Mouse (Mus musculus): Measurements from ENCODE around the gene Selenbp1. TPM values are rescaled to one million over a fixed set of nuclear protein-coding genes. Genes with fewer than 3 reads are reported as not detected.
A peak's percentile ranks its signal among the peaks of the same experiment; 100 is the strongest.

Gene Selenbp1
- total RNA-seq, 2 experiments from 2014 or later: 10.7 to 15.2 TPM

DNA sequence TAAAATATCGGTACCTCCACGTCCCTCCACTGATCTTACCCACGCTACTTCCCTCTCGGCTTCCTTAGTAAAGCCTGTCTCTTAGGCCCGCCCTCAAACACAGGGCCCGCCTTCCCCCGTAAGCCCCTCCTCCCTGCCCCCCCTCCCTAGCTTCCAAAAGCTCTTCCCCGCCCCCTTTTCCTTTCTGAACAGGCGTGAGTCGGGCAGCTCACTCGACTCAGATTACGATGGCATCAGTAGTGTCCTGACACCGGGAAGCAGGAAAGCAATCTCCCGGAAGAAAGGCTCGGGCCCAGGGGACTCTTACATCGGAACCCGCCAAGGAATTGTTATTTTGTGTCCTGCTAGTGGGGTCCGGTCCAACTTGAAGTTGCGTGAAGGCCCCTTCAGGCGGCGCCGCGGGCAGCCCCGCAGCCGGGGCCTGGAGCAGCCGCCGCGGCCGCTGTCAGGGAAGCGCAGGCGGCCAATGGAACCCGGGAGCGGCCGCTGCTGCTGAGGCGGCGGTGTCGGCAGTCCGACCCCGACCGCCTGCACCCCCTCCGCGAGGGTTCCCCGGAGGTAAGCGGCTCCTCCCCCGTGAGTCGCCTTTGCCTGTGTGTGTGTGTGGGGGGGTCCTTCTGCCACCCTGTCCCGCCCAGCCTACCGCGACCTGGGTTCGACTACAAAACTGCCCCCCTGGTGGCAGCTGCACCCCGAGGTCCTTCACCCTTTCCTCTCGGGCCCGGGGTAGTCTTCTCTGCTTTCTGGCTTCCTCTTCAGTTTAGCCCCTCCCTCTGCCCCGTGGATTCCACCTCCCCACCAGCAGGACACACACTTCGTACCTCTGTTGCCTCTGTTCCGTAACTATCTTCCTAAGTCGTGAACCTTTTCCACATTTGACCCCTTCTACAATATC, 41.9 kb downstream of the Selenbp1 start, which contains the start of gene Pi4kb:
TSS of gene Pi4kb (plus strand) at position 204 of the 895 bp plus-strand sequence.
- DNase-seq: peak; percentile 87

DNA sequence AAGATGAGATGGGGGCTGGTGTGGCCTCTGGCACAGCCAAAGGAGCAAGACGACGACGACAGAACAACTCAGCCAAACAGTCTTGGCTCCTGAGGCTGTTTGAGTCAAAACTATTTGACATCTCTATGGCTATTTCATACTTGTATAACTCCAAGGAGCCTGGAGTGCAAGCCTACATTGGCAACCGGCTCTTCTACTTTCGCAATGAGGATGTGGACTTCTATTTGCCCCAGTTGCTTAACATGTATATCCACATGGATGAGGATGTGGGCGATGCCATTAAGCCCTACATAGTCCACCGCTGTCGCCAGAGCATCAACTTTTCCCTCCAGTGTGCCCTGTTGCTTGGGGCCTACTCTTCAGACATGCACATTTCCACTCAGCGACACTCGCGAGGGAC, 51.5 kb downstream of the Selenbp1 start:
- DNase-seq: no peak

- no peak for DNase-seq
Measured at GRCm38 (mm10) chr3:94985513-94985912, 52.7 kb downstream of the Selenbp1 start.

DNA sequence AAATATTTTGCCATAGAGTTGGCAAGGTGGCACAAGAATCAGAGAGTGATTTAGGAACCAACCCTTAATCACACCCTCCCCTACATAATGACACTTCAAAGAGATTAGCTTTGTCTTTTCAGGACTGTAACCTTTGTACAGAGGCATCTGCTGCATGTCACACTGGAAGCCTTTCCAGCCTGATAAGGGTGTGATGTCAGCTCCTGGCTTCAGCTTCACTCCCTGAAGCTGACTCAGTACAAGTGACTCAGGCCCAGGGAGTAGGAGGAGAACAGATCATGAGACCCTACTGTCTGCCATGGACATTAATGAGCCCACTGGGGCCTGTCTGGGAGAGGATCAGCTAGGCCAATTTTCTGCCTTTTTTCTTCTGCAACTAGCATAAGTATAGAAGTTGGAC, 54.7 kb downstream of the Selenbp1 start:
- peak; percentile 78 for DNase-seq

- DNase-seq: peak; percentile 39
Measured at GRCm38 (mm10) chr3:94989159-94989761, 56.4 kb downstream of the Selenbp1 start.

Other genes with a start within 250 kb of the Selenbp1 start
- 1 to 10 TPM; 1.5 to 2.8 TPM for gene Selenbp2, start 239.5 kb upstream of the Selenbp1 start, total RNA-seq (2021)
- not detected for gene Cgn, start 146.6 kb upstream of the Selenbp1 start, total RNA-seq (2021)
- 10 to 100 TPM; 13.3 to 13.4 TPM for gene Pogz, start 95.5 kb upstream of the Selenbp1 start, total RNA-seq (2021)
- gene Psmb4, start 46.1 kb upstream of the Selenbp1 start, total RNA-seq (2021): 100 to 1,000 TPM; 172 to 192 TPM
- 1 to 10 TPM; 3.3 to 6.6 TPM for gene Rfx5, start 21.0 kb downstream of the Selenbp1 start, total RNA-seq (2021)
- 10 to 100 TPM; 20.2 to 23.8 TPM for gene Pi4kb, start 41.7 kb downstream of the Selenbp1 start, total RNA-seq (2021)
- 1 to 10 TPM; 8.4 to 8.9 TPM for gene Zfp687, start 82.4 kb downstream of the Selenbp1 start, total RNA-seq (2021)
- gene Psmd4, start 109.6 kb downstream of the Selenbp1 start, total RNA-seq (2021): 100 to 1,000 TPM; 163 to 181 TPM
- gene Pip5k1a, start 173.9 kb downstream of the Selenbp1 start, total RNA-seq (2021): 10 to 100 TPM; 16.3 to 19.4 TPM
- 10 to 100 TPM; 36.0 to 40.4 TPM for gene Vps72, start 178.0 kb downstream of the Selenbp1 start, total RNA-seq (2021)
- gene Tmod4, start 191.4 kb downstream of the Selenbp1 start, total RNA-seq (2021): 100 to 1,000 TPM; 481 to 623 TPM
- gene Scnm1, start 201.0 kb downstream of the Selenbp1 start, total RNA-seq (2021): 10 to 100 TPM; 26.6 to 34.1 TPM
- 1 to 10 TPM; 6.4 to 7.0 TPM for gene Lysmd1, start 201.0 kb downstream of the Selenbp1 start, total RNA-seq (2021)
- gene Tnfaip8l2, start 209.3 kb downstream of the Selenbp1 start, total RNA-seq (2021): under 1 TPM; 0.48 to 0.97 TPM
- gene Sema6c, start 227.4 kb downstream of the Selenbp1 start, total RNA-seq (2021): 100 to 1,000 TPM in 1 of 2 experiments, 10 to 100 TPM in 1; 98.2 to 101 TPM

Measured in gastrocnemius, postnatal 25 days (tissue).